Mouse (Mus musculus) WW6 (cell line): ENCODE data around the gene Ksr2.
"Not testable (repeated sequence)": the region's sequence is repeated elsewhere in the genome, so short reads cannot be mapped to it uniquely, and the experiment has no call there.

ENCODE experiments used
- DNase-seq: peaks from one replicate; pipeline ENCODE4 v3.0.0-alpha.2; 2013; ENCODE audit warnings: low read depth, low spot score

Gene Ksr2

GRCm38 (mm10) chr5:117408216-117408615, 5.6 kb upstream of the Ksr2 start:
- no peak for DNase-seq

- DNase-seq: no peak
Measured at GRCm38 (mm10) chr5:117409369-117409768, 4.4 kb upstream of the Ksr2 start.

- DNase-seq: no peak
Measured at GRCm38 (mm10) chr5:117414611-117415010, 811 bp downstream of the Ksr2 start.

- no peak for DNase-seq
Measured at GRCm38 (mm10) chr5:117415011-117415912, 1.5 kb downstream of the Ksr2 start.

- DNase-seq: no peak
Measured at GRCm38 (mm10) chr5:117417442-117417841, 3.6 kb downstream of the Ksr2 start.

GRCm38 (mm10) chr5:117433501-117433900, 19.7 kb downstream of the Ksr2 start:
- not testable (repeated sequence) for DNase-seq

- no peak for DNase-seq
Measured at GRCm38 (mm10) chr5:117440261-117440660, 26.5 kb downstream of the Ksr2 start.

- no peak for DNase-seq
Measured at GRCm38 (mm10) chr5:117441242-117441842, 27.5 kb downstream of the Ksr2 start.

GRCm38 (mm10) chr5:117442157-117442765, 28.5 kb downstream of the Ksr2 start:
- no peak for DNase-seq

GRCm38 (mm10) chr5:117443141-117443540, 29.3 kb downstream of the Ksr2 start:
- DNase-seq: no peak

- no peak for DNase-seq
Measured at GRCm38 (mm10) chr5:117443902-117444301, 30.1 kb downstream of the Ksr2 start.

GRCm38 (mm10) chr5:117447698-117448097, 33.9 kb downstream of the Ksr2 start:
- DNase-seq: no peak

- no peak for DNase-seq
Measured at GRCm38 (mm10) chr5:117452013-117452412, 38.2 kb downstream of the Ksr2 start.

GRCm38 (mm10) chr5:117455546-117455945, 41.7 kb downstream of the Ksr2 start:
- DNase-seq: no peak

- DNase-seq: no peak
Measured at GRCm38 (mm10) chr5:117457121-117457520, 43.3 kb downstream of the Ksr2 start.

GRCm38 (mm10) chr5:117457583-117457982, 43.8 kb downstream of the Ksr2 start:
- DNase-seq: no peak

- DNase-seq: no peak
Measured at GRCm38 (mm10) chr5:117458899-117459298, 45.1 kb downstream of the Ksr2 start.

GRCm38 (mm10) chr5:117460261-117460660, 46.5 kb downstream of the Ksr2 start:
- DNase-seq: no peak

- DNase-seq: no peak
Measured at GRCm38 (mm10) chr5:117467052-117467451, 53.3 kb downstream of the Ksr2 start.

GRCm38 (mm10) chr5:117468961-117469360, 55.2 kb downstream of the Ksr2 start:
- DNase-seq: no peak

GRCm38 (mm10) chr5:117469572-117469971, 55.8 kb downstream of the Ksr2 start:
- DNase-seq: no peak

- DNase-seq: no peak
Measured at GRCm38 (mm10) chr5:117481162-117481561, 67.4 kb downstream of the Ksr2 start.

- DNase-seq: no peak
Measured at GRCm38 (mm10) chr5:117481586-117481985, 67.8 kb downstream of the Ksr2 start.
